Mouse (Mus musculus) kidney, adult 2 months (tissue): ENCODE data around the gene Csf2ra. TPM values are rescaled to one million over a fixed set of nuclear protein-coding genes. Genes with fewer than 3 reads are reported as not detected.
"Not testable (repeated sequence)": the region's sequence is repeated elsewhere in the genome, so short reads cannot be mapped to it uniquely, and the experiment has no call there.

ENCODE experiments used
- DNase-seq: peaks from one replicate; pipeline ENCODE4 v3.0.0; 2021
- H3K27ac ChIP-seq: fragments of 200-500 bp; 2 replicates; pipeline ENCODE4 v1.5.1; 2012; ENCODE audit warnings: low read depth, low read length, control low read depth, inconsistent platforms; ENCODE audit not compliant: insufficient read depth
- H3K27me3 ChIP-seq: fragments of 200-500 bp; replicated peaks from 2 replicates; pipeline ENCODE4 v1.6.1; 2012; ENCODE audit warnings: mild to moderate bottlenecking, moderate library complexity, low read length, inconsistent platforms; ENCODE audit not compliant: control insufficient read depth, insufficient read depth
- H3K36me3 ChIP-seq: fragments of 200-500 bp; 2 replicates; pipeline ENCODE4 v1.6.1; 2012; ENCODE audit warnings: mild to moderate bottlenecking, moderate library complexity, low read length, inconsistent platforms; ENCODE audit not compliant: control insufficient read depth, insufficient read depth
- H3K4me1 ChIP-seq: fragments of 200-500 bp; 2 replicates; pipeline ENCODE4 v1.6.1; 2011; ENCODE audit warnings: low read length; ENCODE audit not compliant: control insufficient read depth, insufficient read depth
- H3K4me3 ChIP-seq: fragments of 200-500 bp; 2 replicates; pipeline ENCODE4 v1.5.1; 2011; ENCODE audit warnings: mild to moderate bottlenecking, low read depth, low read length, control low read depth; ENCODE audit not compliant: insufficient read depth
- CTCF ChIP-seq: fragments of 200-500 bp; conservative IDR thresholded peaks from 2 replicates; pipeline ENCODE4 v1.5.1; 2011; ENCODE audit warnings: low read depth, mild to moderate bottlenecking, control low read depth, low read length, moderate library complexity, mixed read lengths; ENCODE audit not compliant: insufficient read depth, insufficient read length
- POLR2A ChIP-seq: fragments of 200-500 bp; IDR thresholded peaks from one replicate; pipeline ENCODE4 v1.6.1; 2011; ENCODE audit warnings: low read depth, low read length, control low read depth
- WGBS: fragments of 180-500 bp; shearing (Covaris S2); methylation state at CpG from one replicate; pipeline ENCODE4 v1.1.7; 2018; 5-methylcytosine and 5-hydroxymethylcytosine counted together
- polyA plus RNA-seq: library from polyadenylated mRNA; depleted of rRNA; stranded (reverse); fragments of >200 nt; gene quantifications from 2 replicates; pipeline ENCODE4 v1.2.3, GENCODE M21; 2012; rRNA removed

Gene Csf2ra
- polyA plus RNA-seq: 63.7 and 70.5 TPM in 2 replicates

GRCm38 (mm10) chr19:61227941-61228701, at the start of gene Csf2ra:
Gene Csf2ra (minus strand): TSS chr19:61228429.
- peak; percentile 12 for DNase-seq
- WGBS: 56% methylated on average over 36 of the region's 36 CpGs
- Histone ChIP-seq H3K27me3 (no peaks in the 10 kb centered on the region), H3K4me1 (no peaks in the 10 kb centered on the region), H3K4me3 (peak within 1 kb of the TSS; percentile 71), H3K36me3 (no peaks in the 10 kb centered on the region), H3K27ac (no peak within 1 kb of the TSS)
- no peak for TF ChIP-seq CTCF
- TF ChIP-seq POLR2A: no peak

DNA sequence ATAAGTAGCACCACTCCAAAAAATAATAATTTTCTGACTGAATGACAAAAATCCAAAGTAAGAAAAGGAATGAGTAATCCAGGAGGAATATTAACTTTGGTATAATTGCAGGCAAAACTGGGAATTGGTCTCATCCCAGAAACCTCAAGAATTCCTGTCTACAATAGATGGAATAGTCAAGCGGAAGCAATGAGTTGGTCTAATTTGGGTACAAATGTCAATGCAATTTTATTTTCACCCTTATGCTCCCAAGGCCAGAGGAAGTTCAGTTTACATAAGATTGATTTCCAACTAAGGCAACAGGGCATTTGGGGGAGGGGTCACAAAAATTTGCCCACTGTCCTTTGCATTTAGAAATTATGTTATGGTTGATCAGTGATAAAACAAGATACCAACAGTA, 47.2 kb upstream of the Csf2ra start:
- TF ChIP-seq POLR2A: no peak
- TF ChIP-seq CTCF: no peak
- H3K4me3 ChIP-seq: no peak overlapping the region
- H3K27ac ChIP-seq: no peak overlapping the region
- H3K4me1 ChIP-seq: no peaks in the 10 kb centered on the region
- no peak for DNase-seq
- H3K36me3 ChIP-seq: no peaks in the 10 kb centered on the region
- H3K27me3 ChIP-seq: no peaks in the 10 kb centered on the region
- 89% methylated on average over 1 of the region's 1 CpGs for WGBS

DNA sequence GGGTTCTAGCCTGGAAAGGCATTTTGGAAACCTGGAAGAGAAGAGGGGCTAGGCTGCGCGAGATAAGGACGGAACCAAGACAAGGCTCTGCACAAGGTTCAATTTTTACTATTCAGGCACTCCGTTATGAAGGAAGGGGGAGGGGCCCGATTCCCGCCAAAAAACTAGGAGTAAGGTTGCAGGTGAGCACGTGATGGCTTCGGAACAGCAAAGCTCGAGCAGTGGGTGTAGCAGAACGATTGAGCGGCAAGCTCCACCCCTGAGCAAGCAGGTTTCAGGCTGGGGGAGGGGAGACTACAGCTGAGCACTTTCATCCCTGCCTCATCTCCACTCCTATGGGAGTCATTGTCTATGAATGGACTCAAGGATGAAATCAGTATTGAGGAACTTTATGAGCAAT, 40.9 kb upstream of the Csf2ra start:
- 34% methylated on average over 11 of the region's 11 CpGs for WGBS
- H3K4me3 ChIP-seq, H3K36me3 ChIP-seq, H3K4me1 ChIP-seq, H3K27ac ChIP-seq, DNase-seq, H3K27me3 ChIP-seq: not testable (repeated sequence)

- Histone ChIP-seq H3K27me3 (no peaks in the 10 kb centered on the region), H3K27ac (no peak overlapping the region), H3K4me1 (no peaks in the 10 kb centered on the region), H3K36me3 (no peaks in the 10 kb centered on the region), H3K4me3 (no peak overlapping the region)
- 21% methylated on average over 7 of the region's 7 CpGs for WGBS
- DNase-seq: no peak
- no peak for TF ChIP-seq POLR2A
- no peak for TF ChIP-seq CTCF
Measured at GRCm38 (mm10) chr19:61267141-61267540, 38.9 kb upstream of the Csf2ra start.

GRCm38 (mm10) chr19:61266651-61267050, 38.4 kb upstream of the Csf2ra start:
- TF ChIP-seq CTCF: no peak
- TF ChIP-seq POLR2A: no peak
- H3K4me3 ChIP-seq: no peak overlapping the region
- no peaks in the 10 kb centered on the region for H3K27me3 ChIP-seq
- WGBS: 3% methylated on average over 25 of the region's 26 CpGs
- H3K27ac ChIP-seq: no peak overlapping the region
- no peak for DNase-seq
- H3K36me3 ChIP-seq: no peaks in the 10 kb centered on the region
- H3K4me1 ChIP-seq: no peaks in the 10 kb centered on the region

DNA sequence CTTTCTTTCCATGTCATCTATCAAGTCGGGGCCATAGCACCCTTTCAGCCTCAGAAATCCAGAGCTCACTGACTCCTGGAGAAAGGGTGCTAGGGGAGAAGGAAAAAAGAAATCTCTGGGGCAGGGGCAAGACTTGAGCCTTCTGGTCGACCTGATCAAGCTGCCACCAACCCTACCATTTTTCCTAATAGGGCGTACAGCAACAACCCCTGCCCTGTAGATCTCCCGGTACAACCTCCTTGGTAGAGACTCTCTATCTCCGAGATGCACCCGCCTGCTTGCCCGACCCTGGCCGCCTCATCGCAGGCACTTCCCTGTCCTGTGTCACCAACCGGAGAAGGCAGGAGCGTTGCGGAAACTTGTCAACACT, 38.0 kb upstream of the Csf2ra start:
- no peak overlapping the region for H3K4me3 ChIP-seq
- 3% methylated on average over 12 of the region's 12 CpGs for WGBS
- DNase-seq: peak; percentile 27
- no peaks in the 10 kb centered on the region for H3K4me1 ChIP-seq
- H3K27ac ChIP-seq: no peak overlapping the region
- no peaks in the 10 kb centered on the region for H3K36me3 ChIP-seq
- TF ChIP-seq CTCF (no peak), POLR2A (no peak)
- no peaks in the 10 kb centered on the region for H3K27me3 ChIP-seq

DNA sequence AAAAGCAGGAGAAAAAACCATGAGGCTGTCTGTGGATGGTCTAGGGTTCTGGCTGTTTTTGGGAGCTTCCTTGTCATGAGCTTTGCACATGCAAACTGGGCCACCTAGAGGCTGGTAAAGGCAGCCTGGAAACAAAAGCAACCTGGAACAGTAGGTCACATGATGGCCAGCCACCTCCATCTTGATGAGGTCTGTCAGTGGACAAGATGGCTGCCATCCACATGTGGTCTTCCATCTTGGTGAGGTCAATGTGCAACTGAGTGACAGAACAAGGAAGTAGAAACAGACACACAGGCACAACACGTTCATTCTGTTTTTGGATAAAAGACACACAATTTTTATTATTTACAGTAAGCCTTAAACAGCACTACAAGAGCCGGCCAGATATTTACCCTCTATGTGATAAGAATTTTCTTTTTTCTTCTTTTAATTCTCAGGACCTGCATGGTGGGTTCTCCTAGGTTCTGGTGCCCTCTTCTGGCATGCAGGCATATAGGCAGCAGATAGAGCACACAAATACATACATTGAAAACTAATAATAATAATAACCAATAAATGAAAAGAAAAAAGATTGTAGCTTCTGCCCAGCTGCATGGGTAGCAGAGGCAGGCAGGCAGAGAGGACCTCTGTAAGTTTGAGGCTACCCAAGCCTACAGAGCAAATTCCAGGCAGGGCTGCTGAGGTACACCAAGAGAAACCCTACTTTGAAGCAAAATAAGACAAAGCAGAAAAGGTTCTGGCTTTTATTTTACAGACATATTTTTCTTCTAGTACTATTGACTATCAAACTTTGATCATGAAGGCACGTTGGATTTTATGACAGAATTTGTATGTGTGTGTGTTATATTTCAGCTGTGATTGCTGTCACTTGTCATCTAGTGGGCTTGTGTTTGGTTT, 37.4 kb upstream of the Csf2ra start:
- Histone ChIP-seq H3K4me3 (no peak overlapping the region), H3K4me1 (no peaks in the 10 kb centered on the region), H3K27ac (no peak overlapping the region), H3K36me3 (no peaks in the 10 kb centered on the region), H3K27me3 (no peaks in the 10 kb centered on the region)
- no peak for TF ChIP-seq POLR2A
- TF ChIP-seq CTCF: peak; percentile 43
- WGBS: 16% methylated on average over 3 of the region's 3 CpGs
- peak; percentile 71 for DNase-seq
